Mouse (Mus musculus) megakaryocyte-erythroid progenitor cell, adult 5 weeks (primary cell): ENCODE measurements around the gene Maml2. TPM values are rescaled to one million over a fixed set of nuclear protein-coding genes. Genes with fewer than 3 reads are reported as not detected.

Experiments
- polyA plus RNA-seq: library from polyadenylated mRNA; stranded (reverse); fragments of >175 nt; gene quantifications from 2 replicates; pipeline ENCODE4 v1.2.3, GENCODE M21; 2012

Gene Maml2
- polyA plus RNA-seq, result 0.49 and 0.65 TPM in 2 replicates

DNA sequence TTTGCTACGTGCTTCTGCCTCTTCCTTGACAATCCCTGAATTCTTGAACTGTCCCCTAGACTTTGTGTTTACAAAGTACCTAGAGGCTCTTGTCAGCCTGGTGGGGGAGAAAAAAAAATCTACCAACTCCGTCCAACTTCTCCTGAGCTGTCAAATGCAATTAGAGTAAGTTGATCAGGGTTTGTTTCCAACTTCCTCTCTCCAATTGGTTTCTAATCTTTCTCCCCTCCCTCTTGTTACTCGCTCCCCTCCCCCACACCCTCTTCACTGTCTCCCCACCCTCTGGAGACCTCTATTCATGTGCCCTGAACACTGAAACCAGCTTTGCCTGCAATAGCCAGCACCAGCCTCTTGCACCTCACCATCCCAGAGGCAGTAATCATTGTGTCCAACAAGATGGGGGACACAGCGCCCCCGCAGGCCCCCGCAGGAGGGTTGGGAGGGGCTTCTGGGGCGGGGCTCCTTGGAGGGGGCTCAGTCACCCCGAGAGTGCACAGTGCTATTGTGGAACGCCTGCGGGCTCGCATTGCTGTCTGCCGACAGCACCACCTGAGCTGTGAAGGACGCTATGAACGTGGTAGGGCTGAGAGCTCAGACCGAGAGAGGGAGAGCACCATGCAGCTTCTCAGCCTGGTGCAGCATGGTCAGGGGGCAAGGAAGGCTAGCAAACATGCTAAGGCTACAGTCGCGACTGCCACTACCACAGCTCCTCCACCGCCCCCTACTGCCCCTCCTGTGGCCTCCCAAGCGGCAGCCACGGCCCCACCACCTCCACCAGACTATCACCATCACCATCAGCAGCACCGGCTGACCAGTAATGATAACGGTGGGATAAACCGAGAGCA, at the start of gene Maml2:
Maml2 (plus strand) TSS at position 290 of the 845 bp plus-strand sequence.

DNA sequence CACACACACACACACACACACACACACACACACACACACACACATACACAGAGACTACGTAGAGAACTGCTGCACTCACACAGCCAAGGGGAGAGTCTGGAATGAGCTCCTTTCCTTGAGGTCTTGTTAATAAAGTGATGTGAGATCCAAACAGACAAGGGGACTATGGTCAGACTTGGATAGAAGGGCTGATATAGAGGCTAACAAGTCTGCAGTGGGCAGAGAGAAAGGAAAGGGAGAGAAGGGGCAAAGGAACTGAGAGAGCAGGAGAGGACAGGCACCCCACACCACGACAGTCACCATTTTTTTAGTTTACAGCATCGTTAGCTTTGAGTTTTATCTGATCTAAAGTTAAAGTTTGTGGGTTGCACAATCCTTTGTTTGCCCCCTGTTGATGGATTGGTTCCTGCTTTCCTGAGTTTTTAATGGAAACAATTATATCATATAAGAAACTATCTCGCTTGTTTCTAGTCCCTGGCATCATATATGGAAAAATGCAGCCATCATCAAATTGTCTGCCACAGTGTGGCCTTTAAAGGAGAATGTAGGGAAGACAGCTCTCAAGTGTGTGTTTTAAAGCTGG, 149.0 kb downstream of the Maml2 start, which contains the start of gene Gm17571:
Gm17571 (minus strand) TSS at position 51 of the 583 bp plus-strand sequence.

DNA sequence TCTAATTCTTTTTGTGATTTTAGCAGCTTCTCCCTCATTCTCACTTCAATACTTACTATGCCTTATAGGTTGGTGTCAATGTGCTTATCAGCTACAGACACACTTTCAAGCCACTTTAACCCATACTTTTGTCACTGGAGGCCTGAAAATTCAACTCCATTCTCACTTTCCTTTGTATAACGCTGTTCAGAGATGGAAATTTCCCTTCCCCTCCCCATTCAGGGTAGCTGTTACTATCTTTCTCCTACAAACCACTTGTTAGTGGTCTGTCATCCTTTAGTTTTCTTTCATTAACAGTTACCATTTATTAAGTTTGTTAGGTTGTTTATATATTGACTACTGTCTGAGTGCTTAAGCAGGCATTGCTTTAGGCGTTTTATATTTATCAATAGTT, 450.6 kb downstream of the Maml2 start, which contains the start of gene Mtmr2:
Mtmr2 (plus strand) TSS at position 7 of the 394 bp plus-strand sequence.

Other genes starting within 250 kb of the Maml2 start
- gene Jrkl, start 52.1 kb upstream of the Maml2 start, polyA plus RNA-seq, result 0.19 and 0.24 TPM in 2 replicates
- gene Ccdc82, start 51.0 kb upstream of the Maml2 start, polyA plus RNA-seq, result 1.7 and 2.3 TPM in 2 replicates
- gene Gm17571, start 148.8 kb downstream of the Maml2 start, polyA plus RNA-seq, result not detected in 2 replicates